Mouse (Mus musculus) cerebellum, adult 9-10 months (tissue): ENCODE data around the gene Pygb.

Source experiments
- DNase-seq: peaks from one replicate; pipeline ENCODE4 v3.0.0; 2022

Pygb gene

GRCm38 (mm10) chr2:150786251-150787180 lies at the start of gene Pygb:
Pygb (plus strand) TSS chr2:150786735.
- peak; percentile 83 for DNase-seq

- DNase-seq = no peak
These were observed 48.7 kb upstream of the Pygb start for GRCm38 (mm10) chr2:150737881-150738280.

GRCm38 (mm10) chr2:150740145-150740841 lies 46.2 kb upstream of the Pygb start:
- DNase-seq = no peak

- DNase-seq = no peak
These were observed 45.1 kb upstream of the Pygb start for GRCm38 (mm10) chr2:150741405-150741804.

GRCm38 (mm10) chr2:150745016-150745415 lies 41.5 kb upstream of the Pygb start:
- no peak for DNase-seq

- peak; percentile 99 for DNase-seq
These were observed 37.7 kb upstream of the Pygb start, which contains the start of gene Entpd6 for GRCm38 (mm10) chr2:150748854-150749253. Entpd6 (plus strand) TSS chr2:150749042.

- no peak for DNase-seq
These were observed 37.3 kb upstream of the Pygb start for GRCm38 (mm10) chr2:150749283-150749682.

GRCm38 (mm10) chr2:150750129-150750979 lies 36.2 kb upstream of the Pygb start:
- no peak for DNase-seq

- DNase-seq = no peak
These were observed 31.5 kb upstream of the Pygb start for GRCm38 (mm10) chr2:150755016-150755415.

- no peak for DNase-seq
These were observed 25.1 kb upstream of the Pygb start for GRCm38 (mm10) chr2:150761476-150761875.

- peak; percentile 55 for DNase-seq
These were observed 20.9 kb upstream of the Pygb start for GRCm38 (mm10) chr2:150765619-150766018.

- peak; percentile 61 for DNase-seq
These were observed 20.3 kb upstream of the Pygb start for GRCm38 (mm10) chr2:150766083-150766862.

GRCm38 (mm10) chr2:150768678-150769077 lies 17.9 kb upstream of the Pygb start:
- DNase-seq = no peak

- no peak for DNase-seq
These were observed 15.8 kb upstream of the Pygb start for GRCm38 (mm10) chr2:150770747-150771146.

- DNase-seq = no peak
These were observed 15.4 kb upstream of the Pygb start for GRCm38 (mm10) chr2:150771169-150771568.

GRCm38 (mm10) chr2:150771996-150772395 lies 14.5 kb upstream of the Pygb start:
- no peak for DNase-seq

GRCm38 (mm10) chr2:150772466-150773119 lies 13.9 kb upstream of the Pygb start:
- no peak for DNase-seq

GRCm38 (mm10) chr2:150782801-150783200 lies 3.7 kb upstream of the Pygb start:
- no peak for DNase-seq

- peak; percentile 44 for DNase-seq
These were observed 768 bp downstream of the Pygb start for GRCm38 (mm10) chr2:150787234-150787771.

GRCm38 (mm10) chr2:150788768-150789550 lies 2.4 kb downstream of the Pygb start:
- peak; percentile 94 for DNase-seq
